Mouse (Mus musculus) liver, adult 2 months (tissue): ENCODE measurements around the gene Prdm10.

Experiments used
- CTCF ChIP-seq: fragments of 200-500 bp; IDR thresholded peaks from 2 replicates; pipeline ENCODE4 v1.5.1; 2011; ENCODE audit warnings: low read depth, low read length, control low read depth
- POLR2A ChIP-seq: fragments of 200-500 bp; IDR thresholded peaks from 2 replicates; pipeline ENCODE4 v1.6.1; 2011; ENCODE audit warnings: low read length, control low read depth; ENCODE audit not compliant: insufficient read depth; ENCODE audit errors: extremely low read depth

GRCm38 (mm10) chr9:31385947-31386354 lies 105.6 kb downstream of the Prdm10 start, which contains the start of gene Nfrkb:
- peak; percentile 74 for TF ChIP-seq POLR2A
- TF ChIP-seq CTCF: no peak
